Mouse (Mus musculus) gastrocnemius, adult 8-10 months (tissue): ENCODE results near the gene Epb41l3. TPM values are rescaled to one million over a fixed set of nuclear protein-coding genes. Genes with fewer than 3 reads are reported as not detected.
"Not testable (repeated sequence)": the region's sequence is repeated elsewhere in the genome, so short reads cannot be mapped to it uniquely, and the experiment has no call there.

Experiments used
- DNase-seq, 2 experiments: peaks; one replicate each; pipeline ENCODE4 v3.0.0; 2022; ENCODE audit warnings: low spot score in 2 of 2
- total RNA-seq, 4 experiments: library from RNA; stranded (reverse); gene quantifications; 2 replicates each; pipeline ENCODE4 v1.2.4; 2022

Gene Epb41l3
- total RNA-seq, 4 experiments from 2014 or later, result 0.99 to 1.5 (median 1.3) TPM

GRCm38 (mm10) chr17:69105799-69106401 lies 30.4 kb downstream of the Epb41l3 start:
- DNase-seq, result no peak

- DNase-seq, result no peak
Observed at GRCm38 (mm10) chr17:69109216-69109615, 33.7 kb downstream of the Epb41l3 start.

- no peak for DNase-seq
Observed at GRCm38 (mm10) chr17:69112232-69112631, 36.7 kb downstream of the Epb41l3 start.

- no peak for DNase-seq
Observed at GRCm38 (mm10) chr17:69119183-69119582, 43.7 kb downstream of the Epb41l3 start.

GRCm38 (mm10) chr17:69120533-69121358 lies 45.3 kb downstream of the Epb41l3 start:
- no peak for DNase-seq

DNA sequence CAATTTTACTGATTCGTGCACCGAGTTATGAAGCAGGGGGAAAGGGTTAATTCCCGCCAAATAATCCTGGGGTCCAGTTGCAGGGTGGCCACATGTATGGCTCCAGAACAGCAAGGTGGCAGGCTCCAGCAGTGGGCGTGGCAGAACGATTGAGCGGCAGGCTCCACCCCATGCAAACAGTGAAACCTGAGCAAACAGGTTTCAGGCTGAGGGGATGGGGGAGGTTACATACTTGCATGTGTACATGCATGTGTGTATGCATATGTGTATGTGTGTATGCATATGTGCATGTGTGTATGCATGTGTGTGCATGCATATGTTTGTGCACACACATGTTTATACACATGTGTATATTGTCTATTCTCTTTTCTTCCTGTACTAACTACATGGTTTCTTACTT lies 46.9 kb downstream of the Epb41l3 start:
- not testable (repeated sequence) for DNase-seq

GRCm38 (mm10) chr17:69127436-69127835 lies 52.0 kb downstream of the Epb41l3 start:
- DNase-seq, result no peak

- DNase-seq, result no peak
Observed at GRCm38 (mm10) chr17:69127981-69128380, 52.5 kb downstream of the Epb41l3 start.

DNA sequence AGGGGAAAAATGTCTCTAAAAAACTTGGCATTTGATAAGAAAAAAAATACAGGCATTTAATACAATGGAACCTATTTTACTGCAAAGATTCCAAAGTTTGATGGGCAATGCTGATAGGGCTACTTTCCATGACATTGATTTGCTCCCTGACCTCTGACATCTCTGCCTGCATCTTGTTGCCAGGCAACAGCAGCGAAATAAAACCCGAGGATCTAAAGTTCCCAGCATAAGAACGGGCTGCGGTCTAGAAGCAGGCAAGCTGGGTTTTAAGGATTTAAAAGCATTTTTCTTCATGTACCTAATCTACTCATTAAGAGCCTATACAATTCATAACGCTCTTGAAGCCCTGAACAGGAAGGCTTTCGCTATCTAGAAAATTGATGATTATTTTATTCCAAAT lies 54.0 kb downstream of the Epb41l3 start:
- no peak for DNase-seq

DNA sequence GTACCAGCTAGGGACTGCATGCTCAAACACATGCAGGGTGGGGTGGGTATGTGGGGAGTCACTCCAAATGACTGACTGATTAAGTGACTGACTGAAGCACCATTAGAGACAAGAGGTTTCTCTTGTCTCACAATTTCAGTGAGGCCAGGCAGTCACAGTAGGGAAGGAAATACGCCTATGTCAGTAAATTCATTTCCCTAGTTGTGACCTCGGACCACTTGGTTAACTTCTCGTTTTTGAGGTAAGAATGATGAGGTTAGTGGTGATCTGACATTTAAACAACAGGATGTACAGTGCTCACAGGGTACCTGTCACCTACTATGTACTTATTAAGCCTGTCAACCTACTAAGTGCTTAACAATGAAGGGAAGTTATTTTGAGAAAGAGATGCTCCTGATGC lies 67.5 kb downstream of the Epb41l3 start:
- no peak for DNase-seq

DNA sequence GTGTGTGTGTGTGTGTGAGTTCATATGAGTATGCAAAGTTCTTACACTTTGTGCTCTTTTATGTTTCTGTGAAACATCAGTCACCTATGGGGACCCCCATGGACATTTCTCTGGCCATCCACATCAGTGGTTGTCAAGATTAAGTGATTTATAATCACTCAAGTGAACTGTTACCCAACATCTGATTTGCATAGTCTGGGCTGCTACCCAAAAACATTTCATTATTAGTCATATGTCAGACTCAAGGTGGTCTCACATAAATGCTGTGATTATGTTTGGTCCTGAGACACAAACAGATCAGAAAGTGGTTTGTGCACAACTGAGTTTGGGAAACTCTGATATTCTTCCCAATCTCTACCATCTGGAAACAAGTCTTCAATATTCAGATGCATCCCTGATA lies 75.3 kb downstream of the Epb41l3 start:
- no peak for DNase-seq

GRCm38 (mm10) chr17:69151281-69151680 lies 75.8 kb downstream of the Epb41l3 start:
- no peak for DNase-seq

DNA sequence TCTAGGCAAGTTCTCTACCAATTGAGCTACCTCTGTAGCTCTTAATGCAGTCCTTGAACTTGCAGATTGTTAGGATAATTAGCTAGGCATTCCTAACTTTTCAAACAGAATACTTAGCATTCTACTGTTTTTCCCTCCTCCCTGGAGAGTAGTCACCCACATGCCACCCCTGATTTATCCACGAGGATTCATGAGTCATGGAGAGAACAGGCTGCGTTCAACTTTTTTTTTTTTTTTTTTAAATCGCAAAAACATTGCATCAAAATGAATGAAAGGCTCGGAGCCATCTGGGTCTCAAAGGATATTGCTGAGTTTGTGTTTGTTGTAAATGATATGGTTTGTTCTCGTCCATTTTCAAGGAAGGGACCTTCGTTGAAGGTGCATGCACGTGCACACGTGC lies 79.6 kb downstream of the Epb41l3 start:
- DNase-seq, result no peak

DNA sequence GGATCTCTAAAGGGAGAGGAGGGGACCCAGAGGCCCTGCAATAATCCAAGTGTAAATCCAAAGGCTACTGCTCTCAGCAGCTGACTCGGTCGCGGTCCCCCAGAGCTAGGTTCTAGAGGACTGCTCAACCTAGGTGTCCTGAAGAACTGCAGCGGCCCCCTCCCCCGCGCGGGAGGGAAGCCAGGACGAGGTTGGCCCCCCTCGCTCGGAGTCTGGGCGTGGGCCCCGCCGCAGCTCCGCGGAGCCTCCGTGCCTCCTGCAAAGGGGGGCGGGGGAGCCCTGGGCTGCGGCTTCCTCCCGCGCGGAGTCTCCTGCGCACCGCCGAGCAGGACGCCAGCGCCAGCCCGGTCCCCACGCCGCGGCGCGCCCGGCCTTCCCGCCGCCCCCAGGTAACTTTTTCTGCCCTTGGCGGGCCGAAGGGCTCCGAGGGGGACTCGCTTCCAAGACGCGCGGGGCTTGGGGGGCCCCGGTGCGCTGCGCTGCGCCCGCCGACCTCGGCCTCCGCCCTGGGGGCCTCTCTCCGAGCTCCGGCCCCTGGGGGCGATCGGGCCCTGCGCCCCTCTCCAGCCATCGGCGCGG lies 81.1 kb downstream of the Epb41l3 start:
- DNase-seq, result peak; percentile 5 to 13

DNA sequence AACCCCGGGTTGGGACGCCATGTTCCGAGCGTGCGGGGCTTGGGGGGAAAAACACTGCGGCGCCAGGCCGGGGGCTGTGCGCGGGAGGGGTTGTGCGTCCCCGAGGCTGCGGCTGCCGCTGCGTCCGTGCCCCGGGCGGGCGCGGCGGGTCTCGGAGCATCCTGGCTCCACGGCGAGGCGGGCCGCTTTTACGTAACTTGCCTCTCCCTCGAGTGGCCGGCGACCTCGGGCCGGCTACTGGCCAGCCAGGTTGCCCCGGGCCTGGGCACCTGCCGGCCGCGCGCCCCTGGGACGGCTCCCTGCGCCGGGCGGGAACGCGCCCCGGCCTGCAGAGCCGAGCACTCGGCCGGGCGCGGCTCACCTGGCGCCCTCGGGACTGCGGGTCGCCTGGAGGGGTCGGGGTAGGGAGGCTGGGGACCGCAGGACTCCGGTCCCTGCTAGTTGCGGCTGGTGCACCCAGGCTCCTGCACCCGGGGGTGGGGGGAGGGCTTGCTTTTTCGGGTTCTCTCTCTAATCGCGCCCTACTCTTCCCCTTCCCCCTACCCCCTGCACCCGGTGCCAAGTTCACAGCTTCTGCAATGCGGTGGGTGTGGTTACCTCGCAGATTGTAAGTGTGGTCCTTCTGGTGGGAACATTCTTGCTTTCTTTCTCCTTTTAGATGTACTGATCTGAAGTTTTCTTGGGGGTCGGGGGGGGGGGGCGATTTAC lies 81.8 kb downstream of the Epb41l3 start:
- no peak for DNase-seq

DNA sequence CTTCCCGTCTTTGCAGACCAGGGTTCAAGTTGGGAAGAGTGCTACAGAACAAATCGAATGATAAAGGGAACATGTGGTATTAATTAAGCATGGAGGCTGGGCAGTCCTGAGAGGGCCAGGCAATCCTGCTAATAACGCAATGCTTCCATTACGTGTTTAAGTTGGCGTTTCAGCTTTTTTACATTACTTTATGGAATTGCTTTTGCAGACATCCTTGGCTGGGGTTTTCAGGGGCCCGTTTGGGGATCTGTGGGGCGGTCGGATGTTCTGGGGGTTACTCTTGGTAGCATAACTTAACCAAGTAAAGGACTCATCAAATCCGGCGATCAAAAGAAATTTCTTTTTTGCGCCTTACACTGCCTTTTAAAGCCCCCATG lies 82.3 kb downstream of the Epb41l3 start:
- no peak for DNase-seq

- no peak for DNase-seq
Observed at GRCm38 (mm10) chr17:69158690-69159089, 83.2 kb downstream of the Epb41l3 start.

DNA sequence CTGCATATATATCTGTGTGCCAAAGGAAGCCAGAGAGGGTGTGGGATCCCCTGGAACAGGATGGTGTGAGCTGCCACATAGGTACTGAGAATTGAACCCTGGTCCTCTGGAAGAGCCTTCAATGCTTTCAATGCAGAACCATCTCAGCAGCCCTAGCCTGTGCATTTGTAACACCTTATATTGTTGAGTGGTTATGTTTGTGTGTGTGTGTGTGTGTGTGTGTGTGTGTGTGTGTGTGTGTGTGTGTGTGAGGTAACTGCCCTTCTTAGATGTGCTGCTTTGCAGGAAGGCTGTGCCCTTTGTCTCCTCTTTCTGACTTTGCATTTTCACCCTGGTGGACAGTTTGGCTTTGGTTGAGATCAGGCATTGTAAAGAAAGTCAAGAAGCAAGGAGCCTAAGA lies 87.2 kb downstream of the Epb41l3 start:
- DNase-seq, result no peak

DNA sequence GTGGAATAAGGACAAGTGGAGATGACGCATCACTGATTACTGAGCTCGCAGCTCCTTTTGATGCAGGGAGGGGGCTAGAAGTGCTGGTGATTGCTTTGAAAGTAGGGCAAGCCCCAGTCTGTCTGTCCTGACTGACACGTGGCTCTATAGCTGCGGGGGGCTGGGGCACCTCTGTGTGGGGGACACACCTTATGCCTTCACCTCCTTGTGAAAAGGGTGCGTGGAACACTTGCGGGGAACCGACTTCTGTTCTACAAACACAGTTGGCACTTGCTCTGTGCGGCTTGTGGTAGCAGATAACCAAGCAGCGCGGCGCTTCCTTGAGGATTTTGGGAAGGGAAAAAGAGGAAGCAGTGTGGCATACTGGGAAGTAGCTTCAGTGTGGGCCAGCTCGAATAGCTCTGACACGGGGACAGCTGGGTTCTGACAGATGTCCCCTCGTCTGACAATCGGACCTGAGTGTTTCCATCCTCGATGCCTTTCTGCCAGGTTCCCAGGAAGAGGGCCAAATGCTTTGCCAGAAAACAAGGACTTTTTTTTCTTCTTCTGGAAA lies 101.5 kb downstream of the Epb41l3 start:
- no peak for DNase-seq

GRCm38 (mm10) chr17:69177954-69178353 lies 102.5 kb downstream of the Epb41l3 start:
- no peak for DNase-seq

DNA sequence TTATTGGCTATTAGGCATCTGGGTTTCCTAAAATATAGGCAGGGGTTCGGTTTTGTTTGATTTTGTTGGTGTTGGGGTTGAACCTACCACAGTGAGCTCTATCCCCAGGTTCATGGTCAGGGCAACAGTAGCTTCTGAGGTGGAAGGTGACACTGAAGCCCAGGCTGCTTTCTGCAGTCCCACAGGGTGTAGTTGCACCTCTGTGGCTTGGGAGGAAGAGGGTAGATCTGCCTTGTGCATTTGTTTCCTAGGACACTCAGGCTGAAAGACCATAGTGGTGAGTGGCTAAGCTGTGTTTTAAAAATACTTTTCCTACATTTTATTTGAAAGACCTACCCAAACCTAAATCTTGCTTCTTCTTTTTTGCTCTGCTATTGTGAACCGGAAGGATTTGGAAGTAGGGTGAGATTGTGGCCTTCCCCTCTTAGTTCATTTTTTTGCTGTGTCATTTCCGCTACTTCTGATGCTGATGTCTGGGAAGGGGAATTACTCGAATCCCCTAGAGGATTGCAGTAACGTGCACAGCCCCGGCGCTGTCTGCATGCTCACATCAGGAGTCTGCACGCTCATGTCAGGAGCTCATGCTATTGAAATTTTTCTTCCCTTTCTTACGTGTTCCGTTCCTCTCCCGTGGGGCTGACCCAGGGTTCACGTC lies 105.5 kb downstream of the Epb41l3 start:
- no peak for DNase-seq
